Mouse (Mus musculus) stomach, postnatal 0 days (tissue): ENCODE results near the gene Fam221b.

Source experiments
- CTCF ChIP-seq: IDR thresholded peaks from 2 replicates; pipeline ENCODE4 v1.5.1; 2016; ENCODE audit warnings: antibody characterized with exemption, low read depth, mild to moderate bottlenecking, moderate library complexity
- EP300 ChIP-seq: optimal IDR thresholded peaks from 2 replicates; pipeline ENCODE3; 2016; ENCODE audit warnings: antibody characterized with exemption

DNA sequence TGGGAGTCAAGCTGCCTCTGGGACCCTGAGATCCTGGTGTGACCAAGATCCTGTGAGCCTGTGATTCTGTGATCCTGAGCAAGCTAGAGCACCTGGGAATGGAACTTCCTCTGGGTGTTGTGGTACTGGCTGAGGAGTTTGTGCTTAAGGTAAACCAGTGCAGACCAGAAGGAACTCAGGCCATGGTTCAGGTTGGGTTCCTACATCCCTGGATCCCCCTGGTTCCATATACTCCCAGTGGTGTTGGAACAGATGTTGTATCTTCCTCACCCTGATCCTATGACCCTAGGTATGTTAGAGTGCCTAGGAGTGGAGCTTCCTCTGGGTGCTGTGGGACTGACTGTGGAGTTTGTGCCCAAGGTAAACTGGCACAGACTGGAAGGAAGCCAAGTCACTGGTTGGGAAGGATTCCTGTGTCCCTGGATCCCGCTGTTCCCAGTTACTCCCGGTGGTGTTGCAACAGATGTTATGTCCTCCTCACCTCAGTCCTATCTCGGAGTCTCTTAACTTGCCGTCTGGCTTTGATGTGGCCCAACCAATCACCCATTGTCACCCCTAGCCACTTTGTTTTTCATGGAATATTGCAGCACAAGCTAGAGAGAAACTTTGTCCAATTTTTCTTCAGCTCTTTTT, 48.7 kb downstream of the Fam221b start:
- TF ChIP-seq CTCF (no peak), EP300 (no peak)
